In genomic region chr4:15769856-15770550, GRCm38 (mm10) we compare ENCODE assay signal across 27 mouse cellular contexts.
DNase-seq lines count a peak whose midpoint lies in the region; TF ChIP-seq lines count a peak whose summit lies in the region.
"Had no signal": no experiment of that assay in that cellular context is flagged by ENCODE, and none has a peak within 500 bp of the region (broad histone marks: within the 10 kb centered on the region; RNA-seq: fewer than 3 reads in every experiment).

No protein-coding gene starts in this region.

- intact Hi-C loops in left cerebral cortex, postnatal 14 days (cut with DNase I), result no loop called here

- H3K27me3 ChIP-seq in liver, adult 2 months (ENCODE audit: control insufficient read depth, insufficient read depth, low read length), result no peaks in the 10 kb centered on the region
- H3K27me3 ChIP-seq: embryonic facial prominence, embryonic 12.5 days; heart, embryonic 13.5 days; limb, embryonic 13.5 days; liver, embryonic 13.5 days; midbrain, embryonic 13.5 days; neural tube, embryonic 13.5 days had no signal

- no peak for TF ChIP-seq POLR2A in liver, adult 2 months (IDR thresholded peaks at IDR 0.05; ENCODE audit: extremely low read depth, insufficient read depth, low read length)

- TF ChIP-seq CTCF in liver, adult 2 months (IDR thresholded peaks at IDR 0.05; ENCODE audit: low read depth, low read length), result no peak

- H3K9ac ChIP-seq in liver, adult 2 months (ENCODE audit: low read depth, low read length), result no peak overlapping the region
- H3K9ac ChIP-seq: embryonic facial prominence, embryonic 12.5 days; heart, embryonic 13.5 days; hindbrain, embryonic 14.5 days; limb, embryonic 13.5 days; liver, embryonic 13.5 days; midbrain, embryonic 13.5 days; neural tube, embryonic 13.5 days had no signal

- H3K4me3 ChIP-seq in liver, adult 2 months (ENCODE audit: insufficient read depth, low read depth, low read length), result no peak overlapping the region
- H3K4me3 ChIP-seq: embryonic facial prominence, embryonic 12.5 days; heart, embryonic 13.5 days; limb, embryonic 13.5 days; liver, embryonic 13.5 days; midbrain, embryonic 13.5 days; neural tube, embryonic 13.5 days had no signal

- no peaks in the 10 kb centered on the region for H3K36me3 ChIP-seq in liver, adult 2 months (ENCODE audit: control insufficient read depth, insufficient read depth, low read length)
- H3K36me3 ChIP-seq: embryonic facial prominence, embryonic 12.5 days; heart, embryonic 13.5 days; limb, embryonic 13.5 days; liver, embryonic 13.5 days; midbrain, embryonic 13.5 days; neural tube, embryonic 13.5 days had no signal

- DNase-seq in layer of hippocampus, adult 8-10 months (ENCODE audit: low spot score in 2 of 2), result peak; percentile 21
- no peak for DNase-seq in layer of hippocampus, postnatal 36 days
- DNase-seq in liver, adult 2 months (ENCODE audit: extremely low read depth, low read depth, low spot score), result peak; percentile 1
- DNase-seq in liver, result no peak
- peak; percentile 42 to 45 for DNase-seq in left cerebral cortex, postnatal 14 days (ENCODE audit: low spot score in 2 of 2)
- DNase-seq in right cerebral cortex, postnatal 25 days, result peak; percentile 24
- DNase-seq in spleen, postnatal 14 days (ENCODE audit: low spot score in 2 of 2), result no peak
- DNase-seq: adrenal gland, adult 2 months; adrenal gland, postnatal 36 days; B cell, adult 2 months; cerebellum, adult 2 months; cerebellum, postnatal 25 days; embryo, embryonic 11 days; gastrocnemius, postnatal 10 days; heart, postnatal 10 days; kidney, postnatal 14 days; liver, embryonic 13.5 days; lung, adult 18-20 months; lung, postnatal 10 days; thymus, postnatal 4 days had no signal

- no peaks in the 10 kb centered on the region for H3K79me2 ChIP-seq in liver, adult 2 months (ENCODE audit: control insufficient read depth, insufficient read depth, low read length)

- no peaks in the 10 kb centered on the region for H3K4me1 ChIP-seq in liver, adult 2 months (ENCODE audit: control insufficient read depth, insufficient read depth, low read length)
- H3K4me1 ChIP-seq: embryonic facial prominence, embryonic 12.5 days; heart, embryonic 13.5 days; limb, embryonic 13.5 days; liver, embryonic 13.5 days; midbrain, embryonic 13.5 days; neural tube, embryonic 13.5 days had no signal

- 57% methylated on average over 4 of the region's 4 CpGs for WGBS in liver, adult 2 months

- H3K27ac ChIP-seq in liver, adult 2 months (replicated peaks; ENCODE audit: insufficient read depth, low read depth, low read length), result no peak overlapping the region
- H3K27ac ChIP-seq: embryonic facial prominence, embryonic 12.5 days; heart, embryonic 13.5 days; hindbrain, embryonic 14.5 days; limb, embryonic 13.5 days; liver, embryonic 13.5 days; macrophage; midbrain, embryonic 13.5 days; neural tube, embryonic 13.5 days had no signal

Comparison
In these comparisons a context has a peak if more than half of its experiments do, and no peak if none do; other contexts are left out.
1. DNase-seq: peak in layer of hippocampus, adult 8-10 months (2 of 2), liver, adult 2 months (single experiment), left cerebral cortex, postnatal 14 days (2 of 2) and right cerebral cortex, postnatal 25 days (single experiment); none in layer of hippocampus, postnatal 36 days (0 of 2), liver (single experiment) and spleen, postnatal 14 days (0 of 2).